Mouse (Mus musculus): ENCODE data around the gene Tomm22.

DNA sequence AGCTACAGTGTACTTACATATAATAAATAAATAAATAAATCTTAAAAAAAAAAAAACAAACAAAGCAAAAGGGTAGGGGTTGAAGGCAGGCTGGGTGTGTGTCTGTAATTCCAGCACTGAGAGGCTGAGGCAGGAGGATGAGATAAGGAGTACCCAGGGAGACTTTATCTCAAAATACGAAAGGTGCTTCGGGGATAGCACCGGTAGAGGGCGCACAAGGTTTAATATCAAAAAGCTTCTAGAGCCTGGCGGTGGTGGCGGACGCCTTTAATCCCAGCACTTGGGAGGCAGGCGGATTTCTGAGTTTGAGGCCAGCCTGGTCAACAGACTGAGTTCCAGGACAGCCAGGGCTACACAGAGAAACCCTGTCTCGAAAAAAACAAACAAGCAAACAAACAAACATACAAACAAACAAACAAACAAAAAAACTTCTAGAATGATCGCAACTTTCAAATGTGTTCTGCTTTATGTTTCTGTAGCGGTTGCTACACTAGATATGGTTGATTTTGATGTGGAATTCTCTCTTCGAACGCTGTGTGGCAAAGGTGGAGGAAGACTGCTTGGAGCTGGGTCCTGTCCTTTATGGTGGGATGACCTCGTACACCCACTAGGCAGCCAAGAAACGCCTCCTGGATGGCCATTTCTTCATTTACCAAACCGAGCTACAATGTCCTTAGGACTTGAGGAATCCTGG is 12.7 kb upstream of the Tomm22 start:
- TF ChIP-seq CTCF (IDR thresholded peaks at IDR 0.05; ENCODE audit: borderline replicate concordance, control insufficient read depth, extremely low read depth, insufficient read depth, low read length, poor library complexity) (peak; percentile 35; the same call in 1 of the 2 replicates), POLR2A (IDR thresholded peaks at IDR 0.05; ENCODE audit: control insufficient read depth, extremely low read depth, insufficient read depth, low read length, poor library complexity) (no peak)
